8 mouse cellular contexts compared by ENCODE assay signal in genomic region chr12:112877073-112877576, GRCm38 (mm10). TPM values are rescaled to one million over a fixed set of nuclear protein-coding genes. Genes with fewer than 3 reads are reported as not detected.
DNase-seq lines count a peak whose midpoint lies in the region; ATAC-seq lines count a peak whose summit lies in the region.

No protein-coding gene starts in this region.

- peak overlapping the region; percentile 83 for H3K4me3 ChIP-seq in megakaryocyte, embryonic 14.5 days (replicated peaks)
- peak overlapping the region; percentile 49 for H3K4me3 ChIP-seq in limb, embryonic 13.5 days
- peak overlapping the region; percentile 33 for H3K4me3 ChIP-seq in stomach, embryonic 14.5 days (ENCODE audit: low read depth, low read length)

- WGBS in limb, embryonic 13.5 days = 4% methylated on average over 17 of the region's 17 CpGs
- WGBS in stomach, embryonic 14.5 days = 4% methylated on average over 17 of the region's 17 CpGs

- no peaks in the 10 kb centered on the region for H3K36me3 ChIP-seq in megakaryocyte, embryonic 14.5 days (replicated peaks; ENCODE audit: low read length)
- H3K36me3 ChIP-seq in limb, embryonic 13.5 days = no peaks in the 10 kb centered on the region
- no peaks in the 10 kb centered on the region for H3K36me3 ChIP-seq in stomach, embryonic 14.5 days (ENCODE audit: control insufficient read depth, insufficient read depth, low read length)

- peak; percentile 30 for DNase-seq in CD4-positive, CD25-positive, alpha-beta regulatory T cell, adult 2 months (ENCODE audit: low read depth, low spot score)
- DNase-seq in kidney, postnatal 14 days = no peak
- DNase-seq in right cerebral cortex, postnatal 14 days = no peak

- ATAC-seq in CD4-positive, CD25-positive, alpha-beta regulatory T cell, adult 4 months = no peak
- ATAC-seq in megakaryocyte, adult 5-6 weeks (ENCODE audit: poor library complexity, severe bottlenecking) = no peak
- ATAC-seq in limb, embryonic 13.5 days (ENCODE audit: low FRiP score, low read depth) = no peak
- ATAC-seq in stomach, embryonic 14.5 days (ENCODE audit: insufficient number of reproducible peaks, insufficient read depth, low FRiP score, low read depth) = no peak

- peak overlapping the region; percentile 60 for H3K9ac ChIP-seq in limb, embryonic 13.5 days
- H3K9ac ChIP-seq in stomach, embryonic 14.5 days (replicated peaks; ENCODE audit: low read depth, low read length) = peak overlapping the region; percentile 36; the same call in 1 of the 2 replicates

- H3K4me1 ChIP-seq in megakaryocyte, embryonic 14.5 days = peaks cover 77% of the 10 kb centered on the region
- H3K4me1 ChIP-seq in limb, embryonic 13.5 days = peaks cover 35% of the 10 kb centered on the region
- H3K4me1 ChIP-seq in stomach, embryonic 14.5 days (ENCODE audit: control insufficient read depth, insufficient read depth, low read length) = peaks cover 20% of the 10 kb centered on the region; the same call in 1 of the 2 replicates

- H3K27ac ChIP-seq in limb, embryonic 13.5 days = no peak overlapping the region
- H3K27ac ChIP-seq in stomach, embryonic 14.5 days (ENCODE audit: low read length) = peak overlapping the region; percentile 7; the same call in 1 of the 2 replicates

- H3K9me3 ChIP-seq in megakaryocyte, embryonic 14.5 days = no peaks in the 10 kb centered on the region
- no peaks in the 10 kb centered on the region for H3K9me3 ChIP-seq in limb, embryonic 13.5 days
- no peaks in the 10 kb centered on the region for H3K9me3 ChIP-seq in stomach, embryonic 14.5 days (ENCODE audit: control insufficient read depth, low read depth, low read length)

- peak overlapping the region; percentile 88 for H3K4me2 ChIP-seq in limb, embryonic 13.5 days (replicated peaks)
- H3K4me2 ChIP-seq in stomach, embryonic 14.5 days (replicated peaks; ENCODE audit: low read depth, low read length) = peak overlapping the region; percentile 85

- H3K27me3 ChIP-seq in megakaryocyte, embryonic 14.5 days (replicated peaks) = peaks cover 88% of the 10 kb centered on the region
- peaks cover 85% of the 10 kb centered on the region for H3K27me3 ChIP-seq in limb, embryonic 13.5 days
- peaks cover 26% of the 10 kb centered on the region for H3K27me3 ChIP-seq in stomach, embryonic 14.5 days (ENCODE audit: control insufficient read depth, insufficient read depth, low read length)

RNA-seq across cellular contexts. Expression of gene Gpr132, which starts 9.1 kb away (rescaled TPM):
- 100 to 1,000 TPM in 1 of 2 experiments, 10 to 100 TPM in 1; 79.5 to 107 TPM for polyA plus RNA-seq in CD4-positive, CD25-positive, alpha-beta regulatory T cell, adult 4 months (2017; shearing (Covaris generic))
- polyA plus RNA-seq in megakaryocyte, embryonic 14.5 days (2012; ENCODE audit: insufficient read depth, low replicate concordance) = 1.2 TPM in 1 of 2 replicates, not detected in the other
- 20.0 and 25.8 TPM in 2 replicates for total RNA-seq in megakaryocyte, adult 5-6 weeks (2015)
- total RNA-seq in megakaryocyte, adult 5-6 weeks (2017) = 7.6 and 10.7 TPM in 2 replicates
- polyA plus RNA-seq in limb, embryonic 13.5 days (2015; fragmentation: Nextera tagmentation; extraction: Ambion mirVana) = 0.11 and 0.13 TPM in 2 replicates
- polyA plus RNA-seq in stomach, embryonic 14.5 days (2014; fragmentation: Nextera tagmentation; extraction: Ambion mirVana) = 0.26 and 0.52 TPM in 2 replicates

RNA-seq across cellular contexts. Expression of gene Cdca4, which starts 47.9 kb away (rescaled TPM):
- polyA plus RNA-seq in CD4-positive, CD25-positive, alpha-beta regulatory T cell, adult 4 months (2017; shearing (Covaris generic)) = 10 to 100 TPM; 70.5 to 85.8 TPM
- 3.2 and 11.7 TPM in 2 replicates for polyA plus RNA-seq in megakaryocyte, embryonic 14.5 days (2012; ENCODE audit: insufficient read depth, low replicate concordance)
- 62.0 and 67.7 TPM in 2 replicates for total RNA-seq in megakaryocyte, adult 5-6 weeks (2015)
- total RNA-seq in megakaryocyte, adult 5-6 weeks (2017) = 48.9 and 57.9 TPM in 2 replicates
- polyA plus RNA-seq in limb, embryonic 13.5 days (2015; fragmentation: Nextera tagmentation; extraction: Ambion mirVana) = 132 and 134 TPM in 2 replicates
- 123 and 130 TPM in 2 replicates for polyA plus RNA-seq in stomach, embryonic 14.5 days (2014; fragmentation: Nextera tagmentation; extraction: Ambion mirVana)

RNA-seq across cellular contexts. Expression of gene Jag2, which starts 52.5 kb away (rescaled TPM):
- 1 to 10 TPM; 1.1 to 2.0 TPM for polyA plus RNA-seq in CD4-positive, CD25-positive, alpha-beta regulatory T cell, adult 4 months (2017; shearing (Covaris generic))
- polyA plus RNA-seq in megakaryocyte, embryonic 14.5 days (2012; ENCODE audit: insufficient read depth, low replicate concordance) = 4.8 and 14.7 TPM in 2 replicates
- 0.36 and 1.3 TPM in 2 replicates for total RNA-seq in megakaryocyte, adult 5-6 weeks (2015)
- not detected in 2 replicates for total RNA-seq in megakaryocyte, adult 5-6 weeks (2017)
- 5.9 and 7.8 TPM in 2 replicates for polyA plus RNA-seq in limb, embryonic 13.5 days (2015; fragmentation: Nextera tagmentation; extraction: Ambion mirVana)
- polyA plus RNA-seq in stomach, embryonic 14.5 days (2014; fragmentation: Nextera tagmentation; extraction: Ambion mirVana) = 8.4 and 8.5 TPM in 2 replicates

Comparison
In these comparisons a context has a peak if more than half of its experiments do, and no peak if none do; other contexts are left out.
1. H3K4me3 ChIP-seq: peak in every context shown above with its lines; median percentile 83 in megakaryocyte, embryonic 14.5 days; 49 in limb, embryonic 13.5 days; 33 in stomach, embryonic 14.5 days.
2. RNA of gene Gpr132, which starts 9.1 kb away (polyA plus RNA-seq): 79.5 to 107 TPM in CD4-positive, CD25-positive, alpha-beta regulatory T cell, adult 4 months; 1.2 TPM in megakaryocyte, embryonic 14.5 days, 0.26 to 0.52 TPM in stomach, embryonic 14.5 days and 0.11 to 0.13 TPM in limb, embryonic 13.5 days; every median in the first group is over 10 times any median in the second.